Mouse (Mus musculus): ENCODE data around the gene Cnga4. TPM values are rescaled to one million over a fixed set of nuclear protein-coding genes. Genes with fewer than 3 reads are reported as not detected.
"Not testable (repeated sequence)": the region's sequence is repeated elsewhere in the genome, so short reads cannot be mapped to it uniquely, and the experiment has no call there.

Cnga4 gene
- total and polyA plus RNA-seq, 3 experiments: not detected

DNA sequence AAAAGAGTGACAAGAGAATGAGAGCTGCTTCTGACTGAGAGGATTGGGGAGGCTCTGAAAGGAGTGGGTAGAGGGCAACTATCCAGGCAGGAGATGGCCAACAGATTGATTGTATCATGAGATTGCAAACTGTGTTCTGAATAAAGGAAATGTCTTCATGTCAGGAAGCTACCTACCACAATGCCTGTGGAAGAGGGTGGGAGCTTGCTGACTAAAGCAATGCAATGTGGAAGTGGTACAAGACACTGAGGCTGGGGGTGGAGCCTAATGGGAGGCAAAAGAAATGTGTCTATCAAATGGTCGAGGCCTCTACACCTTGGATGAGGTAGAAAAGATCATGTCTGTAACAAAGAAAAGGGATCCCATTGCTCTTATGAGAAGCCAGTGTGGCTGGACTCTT is 2.0 kb downstream of the Cnga4 start:
- dilution Hi-C loops (cut with MboI; ENCODE audit: extremely low pct_ligation_motif_present, extremely low pct_unique_long_range_greater_than_20kb, low sequenced_read_pairs) (no loop called here), in situ Hi-C loops (cut with MboI; ENCODE audit: low pct_ligation_motif_present, low pct_unique_long_range_greater_than_20kb, low sequenced_read_pairs) (loop anchor here (10.0 kb wide), 1 partner anchor 118 kb away; no protein-coding TSS in a partner anchor)

DNA sequence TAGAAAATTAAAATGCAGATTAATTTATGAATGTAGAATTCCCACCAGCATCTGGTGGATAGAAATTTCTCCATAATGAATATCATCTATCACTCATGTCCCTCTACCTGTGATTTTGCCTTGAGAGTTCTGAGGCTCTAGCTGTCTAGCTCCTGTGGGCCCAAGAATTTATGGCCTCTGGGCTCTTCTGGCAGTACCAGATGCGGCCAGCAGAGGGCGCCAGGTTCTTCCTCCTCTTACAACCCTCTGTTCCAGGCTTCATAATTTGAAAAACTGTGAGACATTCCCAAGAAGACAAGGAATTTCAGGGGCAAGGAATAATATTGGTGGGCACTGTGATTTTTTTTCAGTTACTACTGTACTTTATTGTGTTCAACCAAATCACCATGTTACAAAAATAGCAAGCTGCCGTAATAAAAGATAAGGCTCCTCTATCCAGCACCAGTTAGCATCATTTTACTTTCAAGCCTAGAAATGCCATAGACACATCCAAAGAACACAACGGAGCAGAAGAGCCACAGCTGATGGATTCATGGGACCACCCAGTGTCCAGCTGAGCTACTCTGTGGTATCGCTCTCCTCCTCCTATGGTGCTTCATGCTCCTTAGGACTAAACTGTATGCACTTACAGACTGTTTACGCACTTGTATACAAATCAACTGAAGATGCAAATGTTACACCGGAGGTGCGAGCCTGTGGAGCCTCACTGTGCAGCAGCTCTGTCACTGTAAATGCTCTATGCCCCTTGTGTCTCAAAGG is 7.7 kb downstream of the Cnga4 start:
- H3K79me2 ChIP-seq (replicated peaks; ENCODE audit: control insufficient read depth, extremely low read depth, insufficient read depth, poor library complexity, severe bottlenecking); H3K4me2 ChIP-seq (ENCODE audit: insufficient read depth, low read depth, poor library complexity, severe bottlenecking); H3K4me3 ChIP-seq (replicated peaks in 1 of 3; ENCODE audit: low read depth in 2 of 3, low read length in 2 of 3, poor library complexity in 1 of 3); H3K9me3 ChIP-seq (replicated peaks; ENCODE audit: low read length); H3K4me1 ChIP-seq (ENCODE audit: control insufficient read depth in 1 of 2, insufficient read depth in 2 of 2); dilution Hi-C loops (cut with MboI; ENCODE audit: extremely low pct_ligation_motif_present, extremely low pct_unique_long_range_greater_than_20kb, low sequenced_read_pairs); H3K36me3 ChIP-seq (replicated peaks in 1 of 2; ENCODE audit: control insufficient read depth in 1 of 2, insufficient read depth in 1 of 2, low read length in 1 of 2); in situ Hi-C loops (cut with MboI; ENCODE audit: low pct_ligation_motif_present, low pct_unique_long_range_greater_than_20kb, low sequenced_read_pairs); H3K27ac ChIP-seq (ENCODE audit: insufficient read depth, low read depth); H3K9ac ChIP-seq (ENCODE audit: insufficient read depth, low read depth): not testable (repeated sequence)
- TF ChIP-seq CTCF (conservative IDR thresholded peaks at IDR 0.05 in 1 of 2, IDR thresholded peaks at IDR 0.05 in 1 of 2; ENCODE audit: low read depth in 2 of 2, low read length in 2 of 2) (peak; percentile 85 to 86), RAD21 (IDR thresholded peaks at IDR 0.05; ENCODE audit: low read depth, low read length) (peak; percentile 53), SMC3 (IDR thresholded peaks at IDR 0.05; ENCODE audit: low read depth, low read length) (peak; percentile 82)
- peak; percentile 50 for DNase-seq (ENCODE audit: extremely low read depth)
- peaks cover 18% of the 10 kb centered on the region for H3K27me3 ChIP-seq (replicated peaks)

More for the DNA sequence above, 2.0 kb downstream of the Cnga4 start:
- Histone ChIP-seq H3K4me3 (replicated peaks in 1 of 3; ENCODE audit: low read depth in 2 of 3, low read length in 2 of 3, poor library complexity in 1 of 3) (no peak overlapping the region), H3K36me3 (replicated peaks in 1 of 2; ENCODE audit: control insufficient read depth in 1 of 2, insufficient read depth in 1 of 2, low read length in 1 of 2) (no peaks in the 10 kb centered on the region), H3K4me1 (ENCODE audit: control insufficient read depth in 1 of 2, insufficient read depth in 2 of 2) (no peaks in the 10 kb centered on the region), H3K79me2 (replicated peaks; ENCODE audit: control insufficient read depth, extremely low read depth, insufficient read depth, poor library complexity, severe bottlenecking) (no peaks in the 10 kb centered on the region), H3K9me3 (replicated peaks; ENCODE audit: low read length) (no peaks in the 10 kb centered on the region), H3K4me2 (ENCODE audit: insufficient read depth, low read depth, poor library complexity, severe bottlenecking) (no peak overlapping the region), H3K9ac (ENCODE audit: insufficient read depth, low read depth) (no peak overlapping the region), H3K27ac (ENCODE audit: insufficient read depth, low read depth) (no peak overlapping the region), H3K27me3 (replicated peaks) (peaks cover 42% of the 10 kb centered on the region)
- TF ChIP-seq POLR2AphosphoS2 (IDR thresholded peaks at IDR 0.05; ENCODE audit: low read depth, low read length): no peak
- no peak for TF ChIP-seq JUN (IDR thresholded peaks at IDR 0.05; ENCODE audit: insufficient read depth, low read depth, low read length)
- no peak for TF ChIP-seq USF1 (IDR thresholded peaks at IDR 0.05; ENCODE audit: low read depth, low read length)
- no peak for TF ChIP-seq TBP (conservative IDR thresholded peaks at IDR 0.05; ENCODE audit: low read depth, low read length)
- TF ChIP-seq KAT2A (IDR thresholded peaks at IDR 0.05; ENCODE audit: insufficient replicate concordance, low read length): no peak
- TF ChIP-seq MEF2A (IDR thresholded peaks at IDR 0.05; ENCODE audit: borderline replicate concordance, low read depth, low read length): no peak
- no peak for TF ChIP-seq EP300 (IDR thresholded peaks at IDR 0.05; ENCODE audit: low read length)
- TF ChIP-seq RAD21 (IDR thresholded peaks at IDR 0.05; ENCODE audit: low read depth, low read length): no peak
- TF ChIP-seq USF2 (conservative IDR thresholded peaks at IDR 0.05; ENCODE audit: low read depth, low read length): no peak
- no peak for TF ChIP-seq CHD2 (IDR thresholded peaks at IDR 0.05; ENCODE audit: low read length)
- no peak for TF ChIP-seq IRF4 (IDR thresholded peaks at IDR 0.05; ENCODE audit: low read depth, low read length)
- TF ChIP-seq CHD1 (IDR thresholded peaks at IDR 0.05; ENCODE audit: low read depth, low read length): no peak
- TF ChIP-seq GABPA (IDR thresholded peaks at IDR 0.05; ENCODE audit: insufficient replicate concordance, low read depth, low read length): no peak
- no peak for TF ChIP-seq CTCF (conservative IDR thresholded peaks at IDR 0.05 in 1 of 2, IDR thresholded peaks at IDR 0.05 in 1 of 2; ENCODE audit: low read depth in 2 of 2, low read length in 2 of 2)
- DNase-seq (ENCODE audit: extremely low read depth): no peak

Data from CH12.LX (cell line).